Mouse (Mus musculus) kidney, postnatal 0 days (tissue): ENCODE measurements around the gene Map1lc3b. TPM values are rescaled to one million over a fixed set of nuclear protein-coding genes. Genes with fewer than 3 reads are reported as not detected.

Experiments used
- ATAC-seq: fragments of 200-750 bp; cut with Nextera tagmentation; replicated peaks from 2 replicates; pipeline ENCODE4 v1.8.0; 2017; ENCODE audit warnings: low read depth, moderate number of reproducible peaks, moderate TSS enrichment, moderate library complexity; ENCODE audit not compliant: low FRiP score
- DNase-seq: peaks from one replicate; pipeline ENCODE4 v3.0.0-alpha.2; 2016; ENCODE audit warnings: low spot score
- H3K27ac ChIP-seq: fragments of 300-500 bp; sonication (generic); 2 replicates; pipeline ENCODE4 v1.5.1; 2014; ENCODE audit warnings: mild to moderate bottlenecking
- H3K27me3 ChIP-seq: fragments of 300-500 bp; sonication (generic); 2 replicates; pipeline ENCODE4 v1.6.1; 2014; ENCODE audit warnings: low read length, mixed read lengths; ENCODE audit not compliant: insufficient read depth
- H3K36me3 ChIP-seq: fragments of 300-500 bp; sonication (generic); 2 replicates; pipeline ENCODE4 v1.6.1; 2014; ENCODE audit warnings: low read length, mixed read lengths; ENCODE audit not compliant: insufficient read depth
- H3K4me1 ChIP-seq: fragments of 300-500 bp; sonication (generic); replicated peaks from 2 replicates; pipeline ENCODE4 v1.6.1; 2014; ENCODE audit warnings: antibody characterized with exemption, low read length, mixed read lengths; ENCODE audit not compliant: insufficient read depth
- H3K4me2 ChIP-seq: fragments of 300-500 bp; sonication (generic); 2 replicates; pipeline ENCODE4 v1.6.1; 2014; ENCODE audit warnings: mild to moderate bottlenecking, low read length, moderate library complexity, mixed read lengths
- H3K4me3 ChIP-seq: fragments of 300-500 bp; sonication (generic); replicated peaks from 2 replicates; pipeline ENCODE4 v1.5.1; 2014; ENCODE audit warnings: low read depth, low read length
- H3K9ac ChIP-seq: fragments of 300-500 bp; sonication (generic); 2 replicates; pipeline ENCODE4 v1.6.1; 2014; ENCODE audit warnings: low read depth, low read length
- H3K9me3 ChIP-seq: fragments of 300-500 bp; sonication (generic); replicated peaks from 2 replicates; pipeline ENCODE4 v1.6.1; 2016; ENCODE audit warnings: low read length, inconsistent platforms, mixed read lengths
- CTCF ChIP-seq: IDR thresholded peaks from 2 replicates; pipeline ENCODE4 v1.5.1; 2016; ENCODE audit warnings: antibody characterized with exemption, low read depth, mild to moderate bottlenecking, moderate library complexity
- WGBS: fragments of 180-500 bp; shearing (Covaris S2); extraction: QIAGEN DNeasy Blood & Tissue Kit; methylation state at CpG from one replicate; pipeline ENCODE4 v1.1.7; 2014; 5-methylcytosine and 5-hydroxymethylcytosine counted together
- polyA plus RNA-seq: library from polyadenylated mRNA; unstranded; fragments of >200 nt; fragmentation: Nextera tagmentation; extraction: Ambion mirVana; gene quantifications from 2 replicates; pipeline ENCODE4 v1.2.1, GENCODE M21; 2015

Gene Map1lc3b
- polyA plus RNA-seq, 1 experiment from 2014 or later, result 281 TPM

DNA sequence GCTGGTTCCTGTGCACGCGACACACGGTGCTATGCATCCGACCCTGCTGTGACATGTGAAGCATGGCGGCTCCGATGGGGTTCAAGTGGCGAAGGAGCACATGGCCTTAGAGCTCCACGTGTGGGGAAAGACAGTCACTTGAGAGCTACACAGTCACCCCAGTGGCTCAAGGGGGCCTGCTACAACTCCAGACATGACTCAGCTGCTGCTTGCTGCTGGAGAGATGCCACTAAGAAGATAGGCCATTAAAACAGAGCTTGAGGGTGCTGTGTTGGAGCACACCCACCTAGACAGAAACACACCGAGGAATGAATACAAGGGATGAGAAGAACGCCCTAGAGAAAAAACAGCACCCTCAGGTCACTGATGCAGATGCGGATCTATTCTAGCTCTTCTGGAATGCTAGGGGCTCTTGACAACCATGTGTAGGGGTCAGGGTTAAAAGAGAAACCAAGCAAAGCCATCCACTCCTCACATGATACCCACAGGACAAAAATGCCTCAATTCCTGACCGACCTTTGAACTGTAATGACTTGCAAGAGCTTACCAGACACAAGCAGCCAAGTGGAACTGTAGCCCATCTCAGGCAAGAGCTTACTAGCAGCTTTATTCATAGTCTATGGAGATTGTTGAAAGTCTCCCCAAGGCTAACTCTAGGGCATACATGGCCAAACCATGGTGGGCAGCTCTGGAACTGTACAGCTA is 57.5 kb downstream of the Map1lc3b start:
- ATAC-seq (0 out of 2 replicates have a peak, but pooled peaks have one; percentile 6), DNase-seq (peak; percentile 46)
- Histone ChIP-seq H3K4me1 (peaks cover 53% of the 10 kb centered on the region), H3K27me3 (no peaks in the 10 kb centered on the region), H3K4me3 (no peak overlapping the region), H3K9me3 (no peaks in the 10 kb centered on the region), H3K4me2 (peak overlapping the region; percentile 25; the same call in 1 of the 2 replicates), H3K36me3 (no peaks in the 10 kb centered on the region), H3K9ac (no peak overlapping the region), H3K27ac (peak overlapping the region; percentile 70)
- no peak for TF ChIP-seq CTCF
- whole genome bisulfite sequencing, result 56% methylated on average over 12 of the region's 12 CpGs

Other genes with a start within 250 kb of the Map1lc3b start
- gene 1700018B08Rik, start 46.0 kb upstream of the Map1lc3b start, polyA plus RNA-seq, result not detected in 2 replicates
- 13.4 and 14.9 TPM in 2 replicates for gene Fbxo31, start 11.6 kb upstream of the Map1lc3b start, polyA plus RNA-seq
- 10.9 and 13.5 TPM in 2 replicates for gene Zcchc14, start 62.5 kb downstream of the Map1lc3b start, polyA plus RNA-seq
- gene Jph3, start 139.3 kb downstream of the Map1lc3b start, polyA plus RNA-seq, result 0.37 and 0.41 TPM in 2 replicates
- gene Klhdc4, start 239.2 kb downstream of the Map1lc3b start, polyA plus RNA-seq, result 21.2 and 25.3 TPM in 2 replicates